Mouse (Mus musculus): ENCODE data around the gene Xylt1. TPM values are rescaled to one million over a fixed set of nuclear protein-coding genes. Genes with fewer than 3 reads are reported as not detected.

Gene Xylt1
- polyA plus RNA-seq, 1 experiment from 2014 or later, result 0.73 TPM

DNA sequence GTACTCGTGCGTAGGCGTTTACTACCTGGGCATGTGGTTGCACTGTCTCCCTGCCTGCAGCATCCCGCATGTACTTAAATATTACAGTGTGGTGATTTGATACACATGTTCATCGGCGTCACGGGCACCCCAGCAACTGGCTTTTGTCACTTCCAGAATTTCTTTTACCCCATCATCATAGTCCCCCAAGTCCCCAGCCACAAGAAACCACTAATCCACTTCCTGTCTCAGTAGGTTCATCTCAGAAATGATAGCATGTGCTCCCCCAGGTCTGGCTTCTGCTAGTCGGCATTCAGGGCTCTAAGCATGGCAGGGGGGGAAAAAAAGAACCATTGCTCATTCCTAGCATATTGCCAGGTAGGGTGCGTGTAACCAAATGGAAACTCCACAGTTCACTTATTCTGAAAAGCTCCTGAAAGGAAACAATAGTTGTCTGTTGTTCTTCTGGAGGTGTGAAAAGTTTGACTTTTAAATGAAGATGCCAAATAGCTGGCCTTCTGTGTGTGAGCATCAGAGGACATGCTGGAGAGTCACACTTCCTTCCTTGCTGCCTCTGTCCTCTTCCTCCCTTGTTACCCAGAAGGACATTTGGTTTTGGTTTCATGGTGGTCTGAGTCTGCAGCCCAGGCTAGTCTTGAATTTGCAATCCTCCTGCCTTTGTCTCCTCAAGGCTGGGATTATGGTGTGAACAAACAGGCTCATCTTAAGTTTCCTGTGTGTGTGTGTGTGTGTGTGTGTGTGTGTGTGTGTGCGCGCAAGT is 74.2 kb downstream of the Xylt1 start:
- Histone ChIP-seq H3K27ac (ENCODE audit: low read depth, low read length) (no peak overlapping the region), H3K27me3 (replicated peaks; ENCODE audit: control insufficient read depth, insufficient read depth, low read length) (no peaks in the 10 kb centered on the region), H3K9ac (ENCODE audit: low read depth, low read length) (no peak overlapping the region), H3K4me2 (no peak overlapping the region), H3K4me3 (ENCODE audit: low read depth, low read length) (no peak overlapping the region), H3K9me3 (ENCODE audit: control insufficient read depth, low read length) (no peaks in the 10 kb centered on the region), H3K36me3 (ENCODE audit: control insufficient read depth, insufficient read depth, low read length) (no peaks in the 10 kb centered on the region), H3K4me1 (replicated peaks; ENCODE audit: control insufficient read depth, insufficient read depth, low read length) (no peaks in the 10 kb centered on the region)
- DNase-seq (ENCODE audit: low spot score) (no peak), ATAC-seq (replicated peaks; ENCODE audit: low FRiP score) (no peak)
- 86% methylated on average over 11 of the region's 11 CpGs for WGBS

DNA sequence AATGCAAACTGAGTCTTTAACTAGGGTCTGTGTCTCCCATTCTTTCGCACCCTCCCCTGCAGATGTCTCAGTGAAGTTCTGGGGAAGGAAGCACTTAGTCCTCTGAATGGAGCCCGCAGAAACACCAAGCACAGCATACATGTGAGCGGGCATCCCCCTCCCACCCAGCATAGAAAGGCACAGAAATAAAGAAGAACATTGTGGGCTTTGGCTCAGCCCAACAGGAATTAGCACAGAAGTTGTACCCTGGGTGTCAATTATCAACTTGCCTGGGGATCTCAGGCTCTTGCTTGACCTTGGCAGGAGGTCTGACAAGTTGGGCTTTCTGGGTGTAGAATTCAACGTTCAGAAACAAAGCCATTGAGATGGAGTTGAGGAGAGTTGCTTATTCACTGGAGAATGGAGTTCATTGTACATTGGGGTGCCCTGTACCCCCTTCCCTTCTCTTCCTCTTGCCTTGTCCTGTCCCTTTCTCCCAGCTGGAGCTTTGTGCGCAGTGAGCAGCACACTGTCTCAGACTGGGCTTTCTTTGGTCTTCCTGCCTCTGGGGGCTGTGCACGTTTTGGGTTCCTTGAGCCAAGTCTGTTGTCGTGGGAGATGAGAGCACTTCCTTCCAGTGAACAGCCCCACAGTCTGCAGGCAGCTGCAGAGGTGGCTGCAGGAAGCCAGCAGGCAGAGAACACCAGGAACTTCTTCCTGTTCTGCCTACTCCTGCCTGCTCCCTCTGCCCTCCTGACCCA is 81.6 kb downstream of the Xylt1 start:
- Histone ChIP-seq H3K27me3 (replicated peaks; ENCODE audit: control insufficient read depth, insufficient read depth, low read length) (no peaks in the 10 kb centered on the region), H3K4me2 (no peak overlapping the region), H3K4me1 (replicated peaks; ENCODE audit: control insufficient read depth, insufficient read depth, low read length) (no peaks in the 10 kb centered on the region), H3K36me3 (ENCODE audit: control insufficient read depth, insufficient read depth, low read length) (no peaks in the 10 kb centered on the region), H3K9ac (ENCODE audit: low read depth, low read length) (no peak overlapping the region), H3K27ac (ENCODE audit: low read depth, low read length) (no peak overlapping the region), H3K4me3 (ENCODE audit: low read depth, low read length) (no peak overlapping the region), H3K9me3 (ENCODE audit: control insufficient read depth, low read length) (no peaks in the 10 kb centered on the region)
- no peak for DNase-seq (ENCODE audit: low spot score)
- peak; percentile 36; the same call in 1 of the 2 replicates for ATAC-seq (replicated peaks; ENCODE audit: low FRiP score)
- WGBS, result 50% methylated on average over 7 of the region's 7 CpGs

DNA sequence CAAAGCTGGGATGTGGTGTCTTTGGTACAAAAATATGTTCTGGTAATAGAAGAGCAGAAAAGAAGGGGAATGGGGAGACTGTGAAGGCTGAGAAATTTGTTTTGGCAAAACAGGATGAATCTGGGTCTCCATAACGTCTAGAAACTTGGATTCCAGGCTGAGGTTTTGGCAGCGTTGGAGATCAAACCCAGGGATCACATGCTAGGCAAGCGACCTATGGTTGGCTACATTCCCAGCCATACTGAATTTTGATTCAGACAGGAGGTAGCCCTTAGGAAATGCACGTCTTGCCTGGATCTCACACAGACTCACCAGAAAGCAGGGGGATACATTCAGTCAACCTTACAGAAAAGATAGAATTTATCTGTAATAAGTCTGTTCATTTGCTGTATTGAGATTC is 84.2 kb downstream of the Xylt1 start:
- Histone ChIP-seq H3K4me3 (ENCODE audit: low read depth, low read length) (no peak overlapping the region), H3K27ac (ENCODE audit: low read depth, low read length) (no peak overlapping the region), H3K27me3 (replicated peaks; ENCODE audit: control insufficient read depth, insufficient read depth, low read length) (no peaks in the 10 kb centered on the region), H3K4me2 (no peak overlapping the region), H3K9ac (ENCODE audit: low read depth, low read length) (no peak overlapping the region), H3K36me3 (ENCODE audit: control insufficient read depth, insufficient read depth, low read length) (no peaks in the 10 kb centered on the region), H3K4me1 (replicated peaks; ENCODE audit: control insufficient read depth, insufficient read depth, low read length) (no peaks in the 10 kb centered on the region), H3K9me3 (ENCODE audit: control insufficient read depth, low read length) (no peaks in the 10 kb centered on the region)
- DNase-seq (ENCODE audit: low spot score) (no peak), ATAC-seq (replicated peaks; ENCODE audit: low FRiP score) (no peak)
- WGBS, result 86% methylated on average over 4 of the region's 4 CpGs

DNA sequence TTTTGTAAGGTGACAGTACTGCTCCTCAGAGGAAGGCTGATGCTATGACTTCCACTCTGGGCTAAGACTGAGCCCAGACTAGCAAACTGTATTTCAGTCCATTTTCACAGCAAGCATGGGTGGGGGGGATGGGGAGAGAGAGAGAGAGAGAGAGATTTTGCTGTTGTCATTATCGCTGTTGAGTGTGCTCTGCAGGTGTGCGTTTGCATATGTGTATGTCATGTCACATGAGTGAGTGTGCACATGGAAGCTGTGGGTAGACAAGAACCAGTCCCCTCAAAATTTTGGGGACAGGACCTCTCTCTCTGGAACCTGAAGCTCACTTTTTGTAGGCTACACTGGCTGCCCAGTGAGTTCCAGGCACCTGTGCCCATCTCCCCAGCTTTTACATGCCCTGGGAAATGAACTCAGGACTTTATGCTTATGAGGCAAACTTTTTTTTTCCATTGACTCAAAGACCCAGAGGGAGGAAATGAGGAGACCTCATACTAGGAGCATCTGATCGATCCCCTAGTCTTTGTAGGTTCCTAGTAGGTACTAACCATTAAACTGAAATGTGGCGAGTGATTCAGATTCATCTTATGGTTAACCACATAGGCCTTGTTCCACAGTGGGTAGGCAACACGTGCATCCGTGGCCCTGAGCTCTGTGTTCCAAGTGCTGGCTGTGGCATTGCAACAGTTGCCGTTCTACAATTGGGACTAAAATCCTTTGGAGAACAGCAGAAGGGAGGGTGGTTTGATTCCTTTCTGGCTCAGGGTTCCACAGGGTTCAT is 85.4 kb downstream of the Xylt1 start:
- no peaks in the 10 kb centered on the region for H3K9me3 ChIP-seq (ENCODE audit: control insufficient read depth, low read length)
- H3K9ac ChIP-seq (ENCODE audit: low read depth, low read length), result no peak overlapping the region
- no peak overlapping the region for H3K4me2 ChIP-seq
- no peaks in the 10 kb centered on the region for H3K36me3 ChIP-seq (ENCODE audit: control insufficient read depth, insufficient read depth, low read length)
- H3K4me3 ChIP-seq (ENCODE audit: low read depth, low read length), result no peak overlapping the region
- DNase-seq (ENCODE audit: low spot score) (no peak), ATAC-seq (replicated peaks; ENCODE audit: low FRiP score) (no peak)
- H3K27ac ChIP-seq (ENCODE audit: low read depth, low read length), result no peak overlapping the region
- H3K27me3 ChIP-seq (replicated peaks; ENCODE audit: control insufficient read depth, insufficient read depth, low read length), result no peaks in the 10 kb centered on the region
- H3K4me1 ChIP-seq (replicated peaks; ENCODE audit: control insufficient read depth, insufficient read depth, low read length), result no peaks in the 10 kb centered on the region
- WGBS, result 86% methylated on average over 7 of the region's 7 CpGs

DNA sequence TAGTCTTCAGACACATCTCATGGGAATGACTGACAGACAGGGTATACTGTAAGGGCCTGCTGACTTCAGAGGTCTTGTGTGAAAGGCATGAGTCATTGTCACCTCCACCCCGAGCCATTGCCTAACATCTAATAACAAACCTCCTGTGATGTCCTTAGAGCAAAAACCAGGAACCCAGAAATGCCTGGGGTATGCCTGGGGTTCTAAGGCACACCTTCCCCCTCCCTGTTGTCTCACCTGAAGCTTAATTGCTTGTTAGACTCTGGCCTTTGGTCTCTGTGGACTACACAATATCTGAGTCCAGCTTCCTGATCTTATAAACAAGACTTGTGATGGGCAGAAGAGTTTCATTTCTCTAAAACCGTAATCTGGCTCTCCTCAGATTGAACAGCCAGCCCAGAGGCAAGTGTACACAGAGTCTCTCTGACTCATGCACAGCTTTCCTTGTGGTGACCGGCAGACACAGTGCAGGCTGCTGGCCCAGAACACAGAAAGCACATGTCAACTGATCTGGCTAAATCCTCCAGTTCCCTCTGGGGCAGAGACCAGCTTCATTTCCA is 89.5 kb downstream of the Xylt1 start:
- H3K36me3 ChIP-seq (ENCODE audit: control insufficient read depth, insufficient read depth, low read length), result no peaks in the 10 kb centered on the region
- H3K4me3 ChIP-seq (ENCODE audit: low read depth, low read length), result no peak overlapping the region
- H3K27ac ChIP-seq (ENCODE audit: low read depth, low read length), result no peak overlapping the region
- no peak overlapping the region for H3K4me2 ChIP-seq
- 58% methylated on average over 3 of the region's 3 CpGs for WGBS
- no peaks in the 10 kb centered on the region for H3K27me3 ChIP-seq (replicated peaks; ENCODE audit: control insufficient read depth, insufficient read depth, low read length)
- no peak overlapping the region for H3K9ac ChIP-seq (ENCODE audit: low read depth, low read length)
- H3K9me3 ChIP-seq (ENCODE audit: control insufficient read depth, low read length), result no peaks in the 10 kb centered on the region
- DNase-seq (ENCODE audit: low spot score) (no peak), ATAC-seq (replicated peaks; ENCODE audit: low FRiP score) (no peak)
- no peaks in the 10 kb centered on the region for H3K4me1 ChIP-seq (replicated peaks; ENCODE audit: control insufficient read depth, insufficient read depth, low read length)

DNA sequence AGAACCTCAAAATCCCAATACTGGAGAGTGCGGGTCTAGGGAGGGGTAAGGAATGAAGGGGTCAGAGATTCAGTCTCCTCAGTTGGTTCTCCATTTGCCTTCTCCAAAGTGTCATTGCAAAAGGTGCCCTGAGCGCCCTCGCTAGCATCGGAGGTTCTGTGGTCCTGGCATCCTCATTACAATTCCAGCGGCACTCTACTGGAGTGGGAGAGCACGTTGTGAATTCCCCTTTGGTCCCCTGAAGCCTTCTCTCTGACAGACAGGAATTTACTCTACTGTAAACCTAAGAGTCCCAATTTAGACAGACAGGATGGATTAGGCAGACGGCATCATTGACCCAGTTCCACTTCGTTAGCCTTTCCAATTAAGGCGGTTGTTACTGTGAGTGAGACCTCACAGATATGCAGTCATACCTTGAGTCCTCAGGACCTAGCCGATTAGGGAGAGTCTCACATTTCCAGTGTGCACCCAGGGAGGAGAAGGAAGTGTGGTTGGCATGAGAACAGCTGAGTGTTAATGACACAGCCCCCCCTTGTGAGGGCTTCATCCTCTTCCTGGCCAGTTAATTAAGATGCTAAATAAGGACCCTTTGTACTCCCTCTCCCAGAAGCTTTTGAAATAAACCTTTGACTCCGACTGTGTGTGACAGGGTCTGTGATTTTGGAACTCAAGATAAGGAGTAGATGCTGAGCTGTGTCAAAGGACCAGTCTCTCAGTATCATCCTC is 91.4 kb downstream of the Xylt1 start:
- Histone ChIP-seq H3K4me2 (no peak overlapping the region), H3K9ac (ENCODE audit: low read depth, low read length) (no peak overlapping the region), H3K36me3 (ENCODE audit: control insufficient read depth, insufficient read depth, low read length) (no peaks in the 10 kb centered on the region), H3K4me3 (ENCODE audit: low read depth, low read length) (no peak overlapping the region), H3K27me3 (replicated peaks; ENCODE audit: control insufficient read depth, insufficient read depth, low read length) (no peaks in the 10 kb centered on the region), H3K9me3 (ENCODE audit: control insufficient read depth, low read length) (no peaks in the 10 kb centered on the region), H3K27ac (ENCODE audit: low read depth, low read length) (no peak overlapping the region), H3K4me1 (replicated peaks; ENCODE audit: control insufficient read depth, insufficient read depth, low read length) (no peaks in the 10 kb centered on the region)
- DNase-seq (ENCODE audit: low spot score) (no peak), ATAC-seq (replicated peaks; ENCODE audit: low FRiP score) (no peak)
- 56% methylated on average over 11 of the region's 11 CpGs for WGBS

DNA sequence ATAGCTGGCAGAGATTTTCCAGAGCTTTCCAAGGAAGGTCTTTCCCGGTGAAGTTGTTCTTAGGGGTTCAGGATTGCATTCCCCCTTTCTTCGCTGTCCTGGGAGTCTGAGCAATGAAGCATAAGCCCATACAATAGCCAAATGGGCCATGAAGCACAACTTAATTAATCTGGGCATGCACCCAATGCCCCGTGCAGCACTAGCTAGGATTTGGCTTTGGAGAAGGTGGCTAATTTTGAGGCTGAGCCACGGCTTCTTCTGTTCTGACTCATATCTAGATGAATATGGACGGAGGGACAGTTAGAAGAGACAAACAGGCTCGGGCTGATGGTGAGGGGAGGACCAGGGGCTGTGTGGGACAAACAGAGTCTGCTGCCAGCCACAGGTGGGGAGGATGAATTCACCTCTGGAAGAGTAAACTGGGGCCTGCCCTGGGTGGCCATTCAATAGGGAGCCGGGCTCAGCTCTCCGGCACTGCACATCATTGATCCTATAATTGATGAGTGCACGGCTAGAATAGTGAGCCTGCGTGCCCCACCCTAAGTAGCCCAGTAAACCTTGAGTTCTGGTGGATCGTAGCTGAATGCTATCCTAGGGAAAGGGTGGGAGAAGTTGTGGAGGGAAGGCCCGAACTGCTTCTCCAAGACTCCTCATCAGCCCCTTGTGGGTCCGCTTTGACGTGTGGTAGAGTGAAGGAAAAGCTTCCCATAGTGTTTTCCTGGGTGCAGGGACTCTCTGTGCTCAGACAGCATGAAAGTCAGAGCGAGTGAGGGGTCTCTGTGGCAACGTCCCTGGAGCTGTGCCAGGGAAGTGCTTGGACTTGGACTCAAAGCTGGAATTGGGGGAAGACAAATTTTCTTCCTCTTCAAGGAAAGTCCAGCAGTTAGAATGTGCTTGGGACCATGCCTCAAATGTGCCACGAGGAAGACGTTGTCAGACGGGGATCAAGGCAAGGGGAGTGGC is 92.3 kb downstream of the Xylt1 start:
- no peak overlapping the region for H3K4me2 ChIP-seq
- no peak overlapping the region for H3K4me3 ChIP-seq (ENCODE audit: low read depth, low read length)
- H3K36me3 ChIP-seq (ENCODE audit: control insufficient read depth, insufficient read depth, low read length), result no peaks in the 10 kb centered on the region
- no peaks in the 10 kb centered on the region for H3K4me1 ChIP-seq (replicated peaks; ENCODE audit: control insufficient read depth, insufficient read depth, low read length)
- whole genome bisulfite sequencing, result 63% methylated on average over 19 of the region's 19 CpGs
- no peaks in the 10 kb centered on the region for H3K27me3 ChIP-seq (replicated peaks; ENCODE audit: control insufficient read depth, insufficient read depth, low read length)
- ATAC-seq (replicated peaks; ENCODE audit: low FRiP score), result no peak
- H3K9me3 ChIP-seq (ENCODE audit: control insufficient read depth, low read length), result no peaks in the 10 kb centered on the region
- no peak overlapping the region for H3K27ac ChIP-seq (ENCODE audit: low read depth, low read length)
- no peak for DNase-seq (ENCODE audit: low spot score)
- no peak overlapping the region for H3K9ac ChIP-seq (ENCODE audit: low read depth, low read length)

Measured in liver, embryonic 11.5 days (tissue).